Mouse (Mus musculus): ENCODE measurements around the gene Odf3b. TPM values are rescaled to one million over a fixed set of nuclear protein-coding genes. Genes with fewer than 3 reads are reported as not detected.

Odf3b gene
- total RNA-seq, 1 experiment = not detected

DNA sequence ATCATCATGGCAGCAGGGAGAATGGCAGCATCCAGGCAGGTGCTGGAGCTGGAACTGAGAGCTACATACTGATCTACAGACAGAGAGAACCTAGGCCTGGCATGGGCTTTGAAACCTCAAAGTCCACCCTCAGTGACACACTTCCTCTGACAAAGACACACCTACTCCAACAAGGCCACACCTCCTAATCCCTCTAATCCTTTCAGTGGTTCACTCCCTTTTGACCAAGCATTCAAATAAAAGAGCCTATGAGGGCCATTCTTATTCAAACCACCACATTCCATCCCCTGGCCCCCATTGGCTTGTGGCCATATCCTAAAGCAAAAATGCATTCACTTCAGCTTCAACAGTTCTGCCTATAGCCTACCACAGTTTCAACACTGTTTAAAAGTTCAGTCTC is 27.6 kb upstream of the Odf3b start:
- DNase-seq (ENCODE audit: low read depth, low spot score) = no peak
- Histone ChIP-seq H3K36me3 (ENCODE audit: control insufficient read depth, insufficient read depth, low read length, poor library complexity, severe bottlenecking) (no peaks in the 10 kb centered on the region), H3K4me1 (ENCODE audit: control insufficient read depth in 2 of 2, insufficient read depth in 2 of 2, low read length in 2 of 2, poor library complexity in 1 of 2) (peaks cover 0 to 7% of the 10 kb centered on the region in 2 experiments; a peak in 1 of 4 replicates), H3K4me3 (ENCODE audit: insufficient read depth in 1 of 2, low read depth in 1 of 2, low read length in 2 of 2, poor library complexity in 1 of 2, severe bottlenecking in 1 of 2) (no peak overlapping the region), H3K27ac (ENCODE audit: insufficient read depth, low read depth, low read length, poor library complexity, severe bottlenecking) (no peak overlapping the region; the same call in 1 of the 2 replicates), H3K9ac (ENCODE audit: insufficient read depth, low read depth, low read length, poor library complexity, severe bottlenecking) (no peak overlapping the region), H3K9me3 (ENCODE audit: control insufficient read depth, insufficient read depth, low read depth, low read length) (no peaks in the 10 kb centered on the region)
- in situ Hi-C loops (cut with MboI; ENCODE audit: low sequenced_read_pairs in 2 of 2, unreplicated experiment in 2 of 2) = no loop called here
- TF ChIP-seq CHD2 (IDR thresholded peaks at IDR 0.05; ENCODE audit: low read depth, low read length) (no peak), ZC3H11A (IDR thresholded peaks at IDR 0.05; ENCODE audit: borderline replicate concordance, low read depth, low read length) (no peak), ZNF384 (IDR thresholded peaks at IDR 0.05; ENCODE audit: low read depth, low read length) (no peak), HCFC1 (IDR thresholded peaks at IDR 0.05; ENCODE audit: borderline replicate concordance, insufficient read depth, low read length) (no peak), MAFK (IDR thresholded peaks at IDR 0.05; ENCODE audit: insufficient read depth, low read depth, low read length) (no peak)

DNA sequence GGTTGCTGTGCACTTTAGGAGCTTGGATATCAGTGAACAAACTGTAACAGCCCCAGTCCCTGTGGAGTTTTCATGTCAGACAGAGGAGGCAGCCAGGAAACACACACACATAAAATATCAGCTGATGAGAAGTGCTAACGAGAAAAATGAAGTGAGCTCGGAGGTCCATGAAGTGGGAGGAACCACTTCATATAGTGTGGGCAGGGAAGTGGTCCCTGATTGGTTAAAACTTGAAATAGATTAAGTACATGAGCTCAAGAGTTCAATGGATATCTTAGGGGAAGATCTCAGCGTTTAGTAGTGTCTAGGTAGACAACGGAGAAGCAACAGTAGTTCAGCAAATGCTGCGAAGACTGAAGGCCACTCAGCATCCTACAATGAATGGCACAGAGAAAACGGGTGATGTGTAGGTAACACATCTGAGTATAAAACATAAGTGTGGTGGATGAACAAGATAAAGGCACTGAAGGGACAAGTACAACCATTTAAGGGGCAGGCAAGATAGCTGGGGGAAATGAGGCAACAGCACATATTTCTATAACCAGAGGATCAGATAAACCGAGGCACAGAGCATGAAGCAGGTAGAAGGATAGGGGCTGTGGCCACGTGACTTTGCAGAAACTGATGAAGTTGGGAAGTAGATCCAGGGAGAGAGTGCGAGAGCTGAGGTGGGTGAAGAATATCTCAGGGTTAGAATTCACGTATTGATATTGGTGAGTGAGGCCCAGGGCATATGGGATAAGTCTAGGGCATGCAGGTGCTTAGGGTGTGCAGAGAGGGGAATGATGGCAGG is 25.9 kb upstream of the Odf3b start:
- DNase-seq (ENCODE audit: low read depth, low spot score) = no peak
- TF ChIP-seq MAFK (IDR thresholded peaks at IDR 0.05; ENCODE audit: insufficient read depth, low read depth, low read length) (no peak), ZC3H11A (IDR thresholded peaks at IDR 0.05; ENCODE audit: borderline replicate concordance, low read depth, low read length) (no peak)
- Histone ChIP-seq H3K27ac (ENCODE audit: insufficient read depth, low read depth, low read length, poor library complexity, severe bottlenecking) (no peak overlapping the region), H3K9ac (ENCODE audit: insufficient read depth, low read depth, low read length, poor library complexity, severe bottlenecking) (no peak overlapping the region), H3K4me1 (ENCODE audit: control insufficient read depth in 2 of 2, insufficient read depth in 2 of 2, low read length in 2 of 2, poor library complexity in 1 of 2) (peaks cover 0 to 8% of the 10 kb centered on the region in 2 experiments; a peak in 1 of 4 replicates), H3K4me3 (ENCODE audit: insufficient read depth in 1 of 2, low read depth in 1 of 2, low read length in 2 of 2, poor library complexity in 1 of 2, severe bottlenecking in 1 of 2) (no peak overlapping the region), H3K36me3 (ENCODE audit: control insufficient read depth, insufficient read depth, low read length, poor library complexity, severe bottlenecking) (no peaks in the 10 kb centered on the region), H3K9me3 (ENCODE audit: control insufficient read depth, insufficient read depth, low read depth, low read length) (no peaks in the 10 kb centered on the region)
- in situ Hi-C loops (cut with MboI; ENCODE audit: low sequenced_read_pairs in 2 of 2, unreplicated experiment in 2 of 2) = no loop called here

DNA sequence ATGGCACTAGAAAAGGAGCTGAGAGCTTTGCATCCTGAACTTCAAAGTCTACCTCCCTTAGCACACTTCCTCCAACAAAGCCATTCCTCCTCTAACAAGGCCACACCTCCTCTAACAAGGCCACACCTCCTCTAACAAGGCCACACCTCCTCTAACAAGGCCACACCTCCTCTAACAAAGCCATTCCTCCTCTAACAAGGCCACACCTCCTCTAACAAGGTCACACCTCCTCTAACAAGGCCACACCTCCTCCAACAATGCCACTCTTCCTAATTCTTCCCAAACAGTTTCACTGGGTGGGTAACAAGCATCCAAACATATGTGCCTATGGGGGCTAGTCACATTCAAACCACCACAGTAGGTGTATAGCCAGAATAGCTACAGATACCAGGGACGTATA is 23.4 kb upstream of the Odf3b start:
- Histone ChIP-seq H3K9me3 (ENCODE audit: control insufficient read depth, insufficient read depth, low read depth, low read length) (no peaks in the 10 kb centered on the region), H3K4me1 (ENCODE audit: control insufficient read depth in 2 of 2, insufficient read depth in 2 of 2, low read length in 2 of 2, poor library complexity in 1 of 2) (peaks cover 0 to 10% of the 10 kb centered on the region in 2 experiments; a peak in 1 of 4 replicates), H3K36me3 (ENCODE audit: control insufficient read depth, insufficient read depth, low read length, poor library complexity, severe bottlenecking) (no peaks in the 10 kb centered on the region), H3K27ac (ENCODE audit: insufficient read depth, low read depth, low read length, poor library complexity, severe bottlenecking) (no peak overlapping the region), H3K4me3 (ENCODE audit: insufficient read depth in 1 of 2, low read depth in 1 of 2, low read length in 2 of 2, poor library complexity in 1 of 2, severe bottlenecking in 1 of 2) (no peak overlapping the region), H3K9ac (ENCODE audit: insufficient read depth, low read depth, low read length, poor library complexity, severe bottlenecking) (no peak overlapping the region)
- TF ChIP-seq ZC3H11A (IDR thresholded peaks at IDR 0.05; ENCODE audit: borderline replicate concordance, low read depth, low read length) (no peak), MAFK (IDR thresholded peaks at IDR 0.05; ENCODE audit: insufficient read depth, low read depth, low read length) (no peak), CHD2 (IDR thresholded peaks at IDR 0.05; ENCODE audit: low read depth, low read length) (no peak), ZNF384 (IDR thresholded peaks at IDR 0.05; ENCODE audit: low read depth, low read length) (no peak), HCFC1 (IDR thresholded peaks at IDR 0.05; ENCODE audit: borderline replicate concordance, insufficient read depth, low read length) (no peak)
- no peak for DNase-seq (ENCODE audit: low read depth, low spot score)
- in situ Hi-C loops (cut with MboI; ENCODE audit: low sequenced_read_pairs in 2 of 2, unreplicated experiment in 2 of 2) = no loop called here

DNA sequence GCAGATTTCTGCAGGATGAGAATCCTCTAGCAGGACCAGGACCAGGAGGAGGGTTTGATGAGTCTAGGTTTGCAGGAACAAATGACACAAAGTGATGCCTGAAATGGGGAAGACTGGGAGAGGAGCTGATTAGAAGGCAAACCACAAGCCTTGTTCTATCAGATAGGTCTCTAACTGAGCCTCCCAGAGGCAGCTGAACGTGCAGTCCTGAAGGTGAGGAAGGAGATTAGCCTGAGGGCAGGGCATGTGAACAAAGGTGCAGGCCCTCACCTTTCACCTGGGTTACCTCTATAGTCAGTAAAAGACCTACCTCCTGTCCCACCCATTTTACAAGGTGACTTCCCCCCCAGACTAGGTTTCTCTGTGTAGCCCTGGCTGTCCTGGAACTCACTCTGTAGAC is 20.6 kb upstream of the Odf3b start:
- H3K9me3 ChIP-seq (ENCODE audit: control insufficient read depth, insufficient read depth, low read depth, low read length) = no peaks in the 10 kb centered on the region
- no peak for DNase-seq (ENCODE audit: low read depth, low spot score)
- TF ChIP-seq HCFC1 (IDR thresholded peaks at IDR 0.05; ENCODE audit: borderline replicate concordance, insufficient read depth, low read length) = no peak
- TF ChIP-seq ZC3H11A (IDR thresholded peaks at IDR 0.05; ENCODE audit: borderline replicate concordance, low read depth, low read length) = no peak
- no peak for TF ChIP-seq CHD2 (IDR thresholded peaks at IDR 0.05; ENCODE audit: low read depth, low read length)
- no peak for TF ChIP-seq MAFK (IDR thresholded peaks at IDR 0.05; ENCODE audit: insufficient read depth, low read depth, low read length)
- TF ChIP-seq ZNF384 (IDR thresholded peaks at IDR 0.05; ENCODE audit: low read depth, low read length) = no peak
- peaks cover 0 to 5% of the 10 kb centered on the region in 2 experiments; a peak in 1 of 4 replicates for H3K4me1 ChIP-seq (ENCODE audit: control insufficient read depth in 2 of 2, insufficient read depth in 2 of 2, low read length in 2 of 2, poor library complexity in 1 of 2)
- in situ Hi-C loops (cut with MboI; ENCODE audit: low sequenced_read_pairs in 2 of 2, unreplicated experiment in 2 of 2) = no loop called here
- no peak overlapping the region for H3K4me3 ChIP-seq (ENCODE audit: insufficient read depth in 1 of 2, low read depth in 1 of 2, low read length in 2 of 2, poor library complexity in 1 of 2, severe bottlenecking in 1 of 2)
- no peaks in the 10 kb centered on the region for H3K36me3 ChIP-seq (ENCODE audit: control insufficient read depth, insufficient read depth, low read length, poor library complexity, severe bottlenecking)
- no peak overlapping the region for H3K27ac ChIP-seq (ENCODE audit: insufficient read depth, low read depth, low read length, poor library complexity, severe bottlenecking)
- H3K9ac ChIP-seq (ENCODE audit: insufficient read depth, low read depth, low read length, poor library complexity, severe bottlenecking) = no peak overlapping the region
